19 mouse cellular contexts compared by ENCODE assay signal in genomic region chr11:63785965-63786364, GRCm38 (mm10).
"Had no signal": no experiment of that assay in that cellular context is flagged by ENCODE, and none has a peak within 500 bp of the region (broad histone marks: within the 10 kb centered on the region; RNA-seq: fewer than 3 reads in every experiment).

No protein-coding gene starts in this region.

- H3K9ac ChIP-seq: forebrain, postnatal 0 days; heart, embryonic 13.5 days; heart, embryonic 15.5 days; hindbrain, embryonic 14.5 days; limb, embryonic 13.5 days; limb, embryonic 15.5 days; liver, embryonic 13.5 days had no signal

- H3K4me1 ChIP-seq: liver, embryonic 13.5 days had no signal

- H3K36me3 ChIP-seq: heart, embryonic 13.5 days; heart, embryonic 15.5 days; limb, embryonic 13.5 days; limb, embryonic 15.5 days; liver, embryonic 13.5 days had no signal

- H3K4me3 ChIP-seq: heart, adult 2 months; heart, embryonic 13.5 days; heart, embryonic 15.5 days; limb, embryonic 13.5 days; limb, embryonic 15.5 days; liver, embryonic 13.5 days had no signal

- H3K4me2 ChIP-seq: heart, embryonic 11.5 days; heart, embryonic 13.5 days; heart, embryonic 15.5 days; hindbrain, embryonic 14.5 days; limb, embryonic 13.5 days; limb, embryonic 15.5 days; liver, embryonic 11.5 days; liver, embryonic 13.5 days had no signal

- H3K27me3 ChIP-seq: heart, embryonic 15.5 days; liver, embryonic 13.5 days had no signal

- ATAC-seq: forebrain, postnatal 0 days; intestine, embryonic 16.5 days had no signal

- DNase-seq: forebrain, postnatal 0 days; gastrocnemius, postnatal 14 days; gastrocnemius, postnatal 36 days; heart, adult 2 months; heart, postnatal 14 days; heart, postnatal 36 days; layer of hippocampus, adult 9-11 months; layer of hippocampus, postnatal 36 days; left cerebral cortex, postnatal 4 days; liver, embryonic 13.5 days had no signal

- H3K9me3 ChIP-seq: heart, embryonic 13.5 days; heart, embryonic 15.5 days; limb, embryonic 13.5 days; limb, embryonic 15.5 days; liver, embryonic 13.5 days had no signal

- H3K27ac ChIP-seq: heart, adult 2 months; heart, embryonic 13.5 days; heart, embryonic 15.5 days; hindbrain, postnatal 0 days; limb, embryonic 13.5 days; limb, embryonic 15.5 days; liver, embryonic 13.5 days had no signal
